Mouse (Mus musculus) adrenal gland, postnatal 14 days (tissue): ENCODE measurements around the gene Nckipsd. TPM values are rescaled to one million over a fixed set of nuclear protein-coding genes. Genes with fewer than 3 reads are reported as not detected.

Experiments used
- DNase-seq: peaks from one replicate; pipeline ENCODE4 v3.0.0; 2021; ENCODE audit warnings: mixed read lengths
- long read RNA-seq, 2 experiments: library from polyadenylated mRNA; stranded (forward); transcript quantifications; one replicate each; pipeline ENCODE4 v2.0.0; 2021
- total RNA-seq: library from RNA; stranded (reverse); gene quantifications from 2 replicates; pipeline ENCODE4 v1.2.3, GENCODE M21; 2021

Gene Nckipsd
- 9.2 and 11.4 TPM in 2 replicates for total RNA-seq
- long read RNA-seq, experiment 1, transcript Nckipsd-201 (13 exons, 3,360 nt), result major isoform, 8 of 14 reads
- long read RNA-seq, experiment 1, partial matches to known transcripts, result 1 of 14 reads
- long read RNA-seq, experiment 1, other reads (novel, unspliced or antisense), result 5 of 14 reads
- long read RNA-seq, experiment 2, transcript Nckipsd-201 (13 exons, 3,360 nt), result major isoform, 7 of 8 reads
- long read RNA-seq, experiment 2, partial matches to known transcripts, result 0 of 8 reads
- long read RNA-seq, experiment 2, other reads (novel, unspliced or antisense), result 1 of 8 reads

DNA sequence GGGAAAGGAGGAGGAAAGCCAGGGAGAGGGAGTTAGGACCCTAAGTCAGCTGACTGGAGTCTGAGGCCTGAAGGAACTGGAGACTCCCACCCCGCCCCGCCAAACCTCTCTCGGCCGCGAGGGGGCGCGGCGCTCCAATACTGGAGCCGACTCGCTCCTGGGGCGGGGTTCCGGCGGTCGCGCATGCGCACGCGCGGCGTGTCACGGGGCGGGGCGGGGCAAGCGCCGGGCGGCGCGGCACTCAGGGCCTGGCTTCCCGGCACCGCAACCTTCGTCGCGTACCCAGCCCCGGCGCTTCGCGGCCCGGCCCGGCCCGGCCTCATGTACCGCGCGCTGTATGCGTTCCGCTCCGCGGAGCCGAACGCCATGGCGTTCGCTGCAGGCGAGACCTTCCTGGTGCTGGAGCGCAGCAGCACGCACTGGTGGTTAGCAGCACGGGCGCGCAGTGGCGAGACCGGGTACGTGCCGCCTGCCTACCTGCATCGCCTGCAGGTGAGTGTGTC lies at the start of gene Nckipsd:
TSS of gene Nckipsd (plus strand) at position 206 of the 503 bp plus-strand sequence.
- peak; percentile 98 for DNase-seq

DNA sequence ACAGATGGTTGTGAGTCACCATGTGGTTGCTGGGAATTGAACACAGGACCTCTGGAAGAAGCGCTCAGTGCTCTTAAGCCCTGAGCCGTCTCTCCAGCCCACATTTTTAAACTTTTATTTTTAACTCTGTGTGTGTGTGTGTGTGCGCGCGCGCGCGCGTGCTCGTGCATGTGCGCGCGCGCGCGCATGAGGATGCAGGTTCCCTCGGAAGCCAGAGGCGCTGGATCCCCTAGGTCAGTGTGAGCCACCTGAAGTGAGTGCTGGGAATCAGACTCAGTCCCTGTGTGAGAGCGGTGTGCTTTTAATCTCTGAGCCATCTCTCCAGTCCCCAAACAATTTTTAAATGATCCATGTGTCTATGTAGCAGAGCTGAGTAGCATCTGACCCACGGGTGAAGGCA lies 49.0 kb upstream of the Nckipsd start:
- no peak for DNase-seq

DNA sequence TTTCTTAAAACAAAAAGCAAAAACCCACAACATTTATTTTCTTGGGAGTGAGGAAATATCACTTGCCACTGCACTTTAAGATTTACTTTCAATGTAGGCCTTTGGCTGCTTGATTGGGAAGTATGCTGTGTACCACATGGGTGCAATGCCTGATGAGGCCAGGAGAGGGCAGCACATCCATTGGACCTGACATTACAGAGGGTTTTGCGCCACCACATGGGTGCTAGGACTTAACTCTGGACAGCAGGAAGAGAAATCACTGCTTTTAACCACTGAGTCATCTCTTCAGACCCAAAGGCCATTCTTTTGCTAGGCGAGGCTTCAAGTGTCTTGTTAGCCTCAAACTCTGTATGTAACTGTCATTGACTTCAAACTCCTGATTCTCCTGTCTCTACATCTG lies 48.4 kb upstream of the Nckipsd start:
- peak; percentile 76 for DNase-seq

DNA sequence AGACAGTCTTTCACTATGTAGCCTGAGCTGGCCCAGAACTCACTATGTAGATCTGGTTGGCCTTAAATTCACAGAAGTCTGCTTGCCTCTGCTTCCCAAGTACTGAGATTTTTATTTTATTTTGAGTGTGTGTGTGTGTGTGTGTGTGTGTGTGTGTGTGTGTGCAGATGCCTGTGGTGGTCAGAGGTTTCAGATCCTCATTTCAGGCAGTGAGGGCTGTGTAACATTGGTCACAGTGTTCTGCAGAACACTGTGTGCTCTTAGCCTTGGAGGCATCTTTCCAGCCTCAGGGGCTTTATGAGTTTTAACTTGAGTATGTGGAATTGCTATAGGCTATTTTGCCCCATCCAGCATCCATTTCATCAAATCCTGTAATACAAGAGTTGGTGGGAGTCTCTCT lies 46.6 kb upstream of the Nckipsd start:
- no peak for DNase-seq

DNA sequence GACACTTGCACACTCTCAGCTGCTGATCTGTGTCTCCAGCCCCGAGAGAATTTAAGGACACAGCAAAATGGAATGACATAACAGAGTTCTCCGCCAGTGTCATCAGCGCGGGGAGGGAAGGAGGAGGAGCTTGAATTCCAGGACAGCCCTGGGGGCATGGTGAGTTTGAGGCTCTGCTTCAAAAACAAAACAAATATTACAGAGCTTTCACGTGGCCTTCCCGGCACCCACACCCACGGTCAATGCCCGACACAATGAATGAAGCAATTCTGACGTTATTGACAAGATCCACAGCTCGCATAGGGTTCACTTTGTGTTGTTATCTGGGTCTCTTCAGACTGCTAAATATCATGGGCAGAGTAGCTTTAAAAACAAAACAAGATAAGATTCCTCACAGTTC lies 43.2 kb upstream of the Nckipsd start:
- DNase-seq, result no peak

DNA sequence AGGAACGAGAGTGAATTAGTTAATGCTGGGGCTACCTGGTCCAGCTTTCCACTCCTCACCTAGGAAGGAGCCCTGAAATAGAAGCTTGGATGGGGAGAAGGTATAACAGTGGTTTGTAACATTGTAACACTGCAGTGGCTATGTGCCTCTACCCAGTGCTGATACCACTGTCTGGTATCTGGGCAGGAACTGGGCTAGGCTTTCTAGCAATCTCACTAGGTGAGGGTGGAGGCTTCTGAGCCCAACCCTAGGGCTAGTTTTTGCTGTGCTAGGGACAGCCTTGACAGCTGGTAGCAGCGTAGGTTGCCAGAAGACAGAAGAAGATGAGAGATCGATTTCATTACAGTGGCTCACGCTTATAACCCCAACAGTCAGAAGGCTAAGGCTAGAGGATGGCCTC lies 31.6 kb upstream of the Nckipsd start:
- no peak for DNase-seq

DNA sequence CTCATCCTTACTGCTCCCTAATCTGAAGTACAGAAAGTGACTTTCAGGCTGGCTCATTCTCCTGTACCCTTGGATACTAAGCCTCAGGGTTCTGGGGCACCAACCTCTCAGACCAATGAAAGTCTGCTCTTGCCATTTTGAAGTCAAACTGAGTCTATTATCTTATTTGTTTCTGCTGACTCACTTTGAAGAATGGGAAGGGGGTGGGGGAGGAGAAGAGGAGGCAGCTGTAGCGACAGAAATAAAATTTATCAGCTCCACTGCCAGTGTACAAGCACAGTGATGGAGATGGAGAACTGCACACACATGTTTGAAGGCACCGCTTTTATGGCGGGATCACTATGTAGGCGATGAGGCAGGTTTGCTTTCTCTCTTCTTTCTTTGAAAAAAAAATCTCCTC lies 30.9 kb upstream of the Nckipsd start:
- no peak for DNase-seq

DNA sequence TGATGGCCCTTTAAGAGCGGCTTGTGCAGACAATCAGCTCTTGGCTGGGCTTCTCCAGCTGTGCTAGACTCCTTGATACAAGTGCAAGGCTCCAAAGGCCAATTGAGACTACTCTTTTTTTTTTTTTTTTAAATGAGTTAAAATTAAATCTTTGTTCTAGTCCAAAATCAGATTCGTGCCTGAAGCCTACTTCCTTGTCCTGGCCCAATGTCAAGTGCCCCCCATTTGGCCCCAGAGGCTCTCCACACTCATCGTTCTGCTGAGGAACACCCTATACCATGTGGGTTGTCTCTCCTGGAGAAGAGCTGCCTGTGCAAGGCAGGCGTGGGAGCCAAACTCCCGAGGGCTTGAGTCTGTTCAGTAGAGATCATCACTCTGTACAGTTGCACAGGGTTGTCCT lies 27.2 kb upstream of the Nckipsd start:
- no peak for DNase-seq

DNA sequence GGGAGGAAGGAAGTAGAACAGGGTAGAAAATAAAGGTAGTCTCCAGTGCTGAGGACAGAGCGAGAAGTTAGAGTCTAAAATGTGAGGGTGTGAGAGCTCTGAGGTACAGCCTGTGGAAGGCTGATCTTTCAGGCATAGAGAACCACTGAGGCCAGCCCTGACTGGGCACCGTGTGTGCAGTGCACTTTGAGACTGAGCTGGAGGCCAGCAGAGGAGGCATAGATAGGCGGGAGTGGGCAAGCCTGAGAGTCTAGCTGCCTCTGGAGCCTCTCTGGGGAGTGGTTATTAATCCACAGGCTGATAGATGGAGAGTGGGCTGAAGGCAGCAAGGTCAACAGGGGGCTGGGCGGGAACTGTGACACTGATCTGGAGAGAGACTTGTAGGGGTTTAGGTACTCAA lies 26.3 kb upstream of the Nckipsd start:
- DNase-seq, result no peak

DNA sequence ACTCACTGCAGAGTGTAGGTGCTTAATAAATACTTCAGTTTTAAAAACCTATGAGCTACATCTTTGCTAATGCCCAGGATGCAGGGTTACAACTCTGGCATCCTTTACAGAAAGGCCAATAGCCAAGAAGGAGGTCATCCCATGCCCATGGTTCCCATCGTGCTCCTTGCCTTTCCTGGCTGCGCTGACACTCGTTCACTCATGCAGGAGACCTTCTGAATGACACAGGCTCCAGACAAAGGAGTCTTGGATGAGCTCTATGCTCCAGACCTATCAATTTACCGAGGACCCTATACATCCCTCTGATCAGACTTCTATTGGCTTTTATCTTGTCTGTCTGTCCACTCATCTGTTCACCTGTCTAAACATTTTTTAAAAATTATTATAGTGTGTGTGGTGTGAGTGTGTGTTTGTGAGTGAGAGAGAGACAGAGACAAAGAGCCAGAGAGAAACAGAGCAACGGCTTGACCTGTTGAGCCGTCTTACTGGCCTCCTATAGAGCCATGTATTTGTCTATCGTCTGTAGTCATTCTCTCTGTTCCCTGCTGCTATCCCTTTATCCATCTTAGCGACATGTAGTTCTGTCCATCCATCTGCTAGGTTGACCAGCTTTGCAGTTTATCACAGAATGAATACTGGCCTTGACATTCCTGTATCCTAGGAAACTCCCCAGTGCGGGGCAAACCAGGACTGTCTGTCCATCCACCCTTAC lies 25.2 kb upstream of the Nckipsd start:
- no peak for DNase-seq

DNA sequence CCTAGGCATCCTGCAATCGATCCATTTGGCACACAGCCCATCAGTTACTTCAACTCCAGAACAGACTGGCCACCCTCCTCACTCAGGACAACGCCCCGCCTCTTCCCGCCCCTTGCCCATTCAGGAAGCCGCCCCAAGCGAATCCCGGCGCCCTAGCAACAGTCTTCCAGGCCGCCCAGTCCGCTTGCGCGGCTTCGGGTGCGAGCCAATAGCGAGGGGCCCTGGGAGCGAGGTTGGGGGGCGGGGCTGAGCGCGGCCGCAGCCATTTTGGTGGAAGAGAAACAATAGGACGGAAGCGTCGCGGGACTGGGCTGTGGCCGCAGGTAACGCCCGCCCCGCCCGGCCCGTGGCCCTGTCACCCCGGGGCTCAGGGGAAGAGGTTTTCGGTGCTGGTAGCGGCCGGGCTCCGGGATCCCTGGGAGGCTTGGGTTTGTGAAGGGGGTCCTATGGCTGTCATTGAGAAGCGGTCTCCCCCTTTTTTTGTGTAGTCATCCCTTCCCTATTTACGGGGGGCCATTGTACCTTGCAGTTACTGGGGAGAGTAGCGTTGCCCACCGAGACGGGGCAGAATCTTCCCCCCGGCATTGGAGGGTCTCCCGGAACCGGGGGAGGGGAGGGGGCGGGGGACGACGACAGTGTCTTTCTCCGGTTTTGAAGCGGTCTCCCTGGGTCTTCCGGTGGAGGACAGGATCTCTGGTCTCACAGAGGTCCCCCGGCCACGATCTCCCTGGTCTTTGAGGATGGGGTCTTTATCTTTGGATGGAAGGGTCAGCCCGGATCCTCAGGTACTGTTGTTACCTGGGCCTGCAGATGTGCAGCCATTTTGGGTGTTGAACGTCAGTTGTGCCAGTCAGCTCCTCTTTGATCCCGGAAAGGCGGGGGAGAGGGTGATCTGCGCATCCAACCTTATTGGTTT lies 24.4 kb upstream of the Nckipsd start, which contains the start of gene Ip6k2:
TSS of gene Ip6k2 (plus strand) at position 249 of the 916 bp plus-strand sequence.
- peak; percentile 99 for DNase-seq

DNA sequence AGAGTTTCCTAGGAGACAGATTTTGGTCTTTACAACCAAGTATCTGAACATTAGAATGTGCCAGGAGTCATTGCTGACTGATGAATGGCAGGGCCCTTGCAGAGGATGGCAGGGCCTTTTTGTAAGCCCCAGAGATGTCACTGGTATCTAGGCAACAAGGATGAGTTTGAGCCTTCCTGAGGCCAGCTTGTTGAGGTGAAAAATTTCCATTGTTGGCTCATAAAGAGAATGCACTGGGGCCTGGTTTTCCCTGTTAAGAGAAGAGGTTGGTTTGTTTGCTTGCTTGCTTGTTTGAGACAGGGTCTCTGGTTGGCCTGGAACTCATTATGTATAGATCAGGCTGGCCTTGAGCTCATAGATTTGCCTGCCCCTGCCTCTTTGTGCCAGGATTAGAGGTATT lies 22.8 kb upstream of the Nckipsd start:
- no peak for DNase-seq

DNA sequence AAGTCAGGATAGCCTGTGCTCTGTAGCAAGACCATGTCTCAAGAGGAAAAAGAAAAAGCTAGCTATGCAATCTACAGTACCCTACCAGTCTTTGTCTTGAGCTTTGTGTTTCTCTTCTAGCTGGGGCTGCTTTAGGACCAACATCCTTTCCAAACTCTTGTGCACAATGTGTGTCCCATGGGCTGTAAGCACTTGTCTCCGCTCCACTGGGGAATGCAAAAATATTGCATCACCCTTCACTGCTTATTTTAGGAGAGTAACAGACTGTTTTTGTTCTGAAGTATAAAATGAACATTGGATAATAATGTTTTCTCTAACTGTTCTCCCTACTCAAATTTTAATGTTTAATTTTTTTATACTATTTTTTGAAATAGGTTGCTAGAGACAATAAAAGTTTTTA lies 21.7 kb upstream of the Nckipsd start:
- DNase-seq, result no peak

DNA sequence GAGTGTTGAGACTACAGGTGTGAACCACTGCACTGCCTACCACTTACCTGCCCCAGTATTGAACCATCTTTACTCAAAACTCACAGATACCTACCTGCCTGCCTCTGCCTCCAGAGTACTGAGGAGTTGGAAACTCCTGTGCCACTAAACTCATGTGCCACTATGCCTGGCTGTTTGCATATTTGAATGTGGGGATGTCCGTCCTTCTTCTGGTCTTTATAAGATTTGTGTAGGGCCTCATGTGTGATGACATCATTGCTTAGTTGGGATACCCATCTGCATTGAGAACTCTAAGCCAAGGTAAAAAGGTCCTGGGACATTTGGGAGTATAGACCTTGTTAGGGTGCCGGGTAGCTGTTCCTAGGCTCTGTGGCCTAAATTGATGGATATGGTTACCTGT lies 21.1 kb upstream of the Nckipsd start:
- no peak for DNase-seq

DNA sequence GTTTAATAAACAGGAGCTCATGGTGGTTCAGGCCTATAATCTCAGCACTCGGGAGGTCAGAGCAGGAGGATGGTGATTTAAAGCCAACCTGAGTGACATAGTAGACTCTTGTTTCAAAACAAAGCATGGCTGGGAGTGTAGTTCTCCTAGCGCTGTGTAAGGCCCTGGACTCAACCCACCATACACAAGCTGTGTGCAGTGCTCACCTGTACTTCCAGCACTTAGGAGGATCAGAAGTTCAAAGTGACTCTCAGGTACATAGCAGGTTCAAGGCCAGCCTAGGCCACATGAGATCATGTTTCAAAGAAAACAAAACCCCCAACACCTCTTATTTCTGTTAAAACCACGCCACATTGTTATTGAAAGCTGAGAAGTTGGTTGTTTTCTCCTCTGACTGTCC lies 19.5 kb upstream of the Nckipsd start:
- no peak for DNase-seq

DNA sequence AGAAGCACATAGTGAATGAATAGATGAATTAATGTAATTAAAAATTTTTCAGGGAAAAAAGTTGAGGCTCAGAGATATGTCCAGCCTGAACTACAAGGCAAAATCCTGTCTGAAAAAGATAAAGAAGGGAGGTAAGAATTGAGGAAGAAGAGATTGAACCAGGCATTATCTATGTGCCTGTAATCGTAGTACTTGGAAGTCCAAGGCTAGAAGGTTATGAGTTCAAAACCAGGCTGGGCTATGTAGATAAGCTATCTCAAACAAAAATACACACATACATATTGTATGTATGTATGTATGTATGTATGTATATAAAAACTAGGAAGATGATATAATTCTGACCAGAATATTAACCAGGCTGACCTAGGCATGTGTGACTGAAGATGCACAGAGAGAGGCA lies 15.9 kb upstream of the Nckipsd start:
- no peak for DNase-seq

DNA sequence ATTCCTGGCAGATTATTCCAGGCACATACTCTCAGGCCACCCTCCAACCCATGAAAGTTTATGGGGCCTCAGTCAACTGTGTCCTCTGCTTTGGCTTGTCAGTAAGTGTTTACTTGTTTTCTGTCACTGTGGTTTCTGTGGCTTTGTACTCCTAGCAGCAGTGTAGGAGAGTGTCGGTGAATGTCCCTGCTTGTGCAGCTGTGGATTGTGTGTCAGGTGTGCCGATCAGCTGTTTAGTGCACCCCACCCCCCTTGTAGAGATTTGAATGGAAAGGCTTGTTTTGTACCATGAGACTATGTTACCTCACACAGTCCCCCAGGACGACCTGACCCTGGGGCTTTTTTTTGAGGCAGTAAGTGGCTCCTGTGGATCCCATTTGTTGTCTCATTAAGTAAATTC lies 15.4 kb upstream of the Nckipsd start:
- DNase-seq, result no peak

DNA sequence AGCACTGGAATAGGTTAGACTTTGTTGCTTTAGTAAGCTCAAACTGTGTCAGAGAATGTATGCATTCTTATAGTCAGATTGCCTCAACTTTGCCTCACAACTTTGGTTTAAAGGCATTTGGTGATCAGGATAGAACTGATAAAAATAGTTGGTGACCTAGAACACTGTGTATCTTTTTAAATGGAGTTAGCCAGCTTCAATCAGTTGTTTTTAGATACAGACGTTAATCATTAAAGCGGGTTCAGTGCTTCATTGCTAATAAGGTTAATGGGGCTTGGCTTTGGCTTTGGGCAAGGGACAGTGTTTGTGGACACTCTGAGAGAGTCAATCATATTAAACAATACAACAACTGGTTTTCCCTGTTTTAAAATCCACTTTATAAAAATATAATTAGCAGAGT lies 12.9 kb upstream of the Nckipsd start:
- no peak for DNase-seq

DNA sequence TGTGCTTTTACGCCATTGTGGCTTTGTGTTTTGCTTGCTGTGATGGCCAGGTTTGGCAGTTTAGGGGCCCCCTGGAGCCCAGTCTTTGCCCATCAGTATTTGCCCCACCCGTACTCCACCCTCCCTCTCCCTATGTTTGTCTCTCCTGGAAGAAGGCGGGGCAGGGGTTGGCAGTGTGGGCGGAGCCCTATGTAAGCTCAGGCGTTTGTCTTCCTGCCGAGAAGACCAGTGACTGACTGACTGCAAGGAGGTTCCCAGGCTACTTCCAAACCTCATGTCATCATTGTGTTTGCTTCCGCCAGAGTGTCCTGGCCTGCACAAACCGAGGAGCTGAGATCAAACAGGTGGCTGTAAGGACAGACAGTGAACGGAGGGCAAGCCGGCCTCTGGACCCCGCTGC lies 12.4 kb upstream of the Nckipsd start:
- DNase-seq, result peak; percentile 71

DNA sequence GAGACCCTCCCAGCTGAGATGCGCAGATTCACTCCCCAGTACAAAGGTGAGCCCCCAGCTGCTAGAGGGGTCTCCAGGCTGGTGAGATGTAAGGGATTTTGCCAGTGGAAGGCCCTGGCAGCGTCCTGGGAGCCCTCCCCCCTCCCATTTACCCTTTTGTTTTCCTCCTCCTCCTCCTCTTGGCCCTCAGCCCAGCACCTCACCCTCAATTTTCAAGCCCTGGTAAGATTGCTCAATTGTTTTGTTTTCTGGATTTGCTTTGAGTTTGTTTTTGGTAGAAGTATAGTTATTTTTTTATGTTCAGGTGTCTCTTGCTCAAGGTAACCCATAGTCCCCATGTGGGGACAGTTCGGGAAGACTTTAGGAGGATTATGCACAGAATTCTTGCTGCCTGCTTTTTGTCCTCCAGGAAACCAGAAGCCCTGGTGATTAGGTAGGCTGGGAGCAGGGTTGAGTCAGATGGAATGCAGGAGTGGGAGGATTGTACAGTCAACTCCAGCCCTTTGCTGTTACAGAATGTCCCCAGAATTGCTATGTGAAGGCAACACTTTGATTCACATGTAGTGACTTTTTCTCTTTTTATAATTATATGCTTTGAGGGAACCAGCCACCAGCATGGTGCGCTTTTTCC lies 11.7 kb upstream of the Nckipsd start:
- DNase-seq, result peak; percentile 48

DNA sequence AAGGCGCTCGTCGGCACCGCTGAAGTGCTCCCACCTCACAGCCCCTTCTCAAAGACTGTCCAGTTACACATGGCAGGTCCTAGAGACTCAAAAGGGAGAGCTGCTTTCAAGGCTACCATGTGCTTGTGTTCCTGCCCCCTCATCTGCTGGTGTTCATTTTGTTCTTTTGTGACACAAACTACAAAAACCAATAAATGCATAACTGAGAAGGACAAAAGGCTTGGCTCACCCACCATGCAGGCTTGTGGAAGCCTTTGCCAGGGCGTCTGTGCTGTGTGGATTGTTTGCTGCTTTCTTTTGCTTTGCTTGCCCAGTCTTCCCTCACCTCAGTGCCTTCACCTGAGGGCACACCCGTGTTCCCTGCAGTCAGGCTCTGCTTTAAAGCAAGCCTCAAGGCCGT lies 10.7 kb upstream of the Nckipsd start:
- DNase-seq, result no peak

DNA sequence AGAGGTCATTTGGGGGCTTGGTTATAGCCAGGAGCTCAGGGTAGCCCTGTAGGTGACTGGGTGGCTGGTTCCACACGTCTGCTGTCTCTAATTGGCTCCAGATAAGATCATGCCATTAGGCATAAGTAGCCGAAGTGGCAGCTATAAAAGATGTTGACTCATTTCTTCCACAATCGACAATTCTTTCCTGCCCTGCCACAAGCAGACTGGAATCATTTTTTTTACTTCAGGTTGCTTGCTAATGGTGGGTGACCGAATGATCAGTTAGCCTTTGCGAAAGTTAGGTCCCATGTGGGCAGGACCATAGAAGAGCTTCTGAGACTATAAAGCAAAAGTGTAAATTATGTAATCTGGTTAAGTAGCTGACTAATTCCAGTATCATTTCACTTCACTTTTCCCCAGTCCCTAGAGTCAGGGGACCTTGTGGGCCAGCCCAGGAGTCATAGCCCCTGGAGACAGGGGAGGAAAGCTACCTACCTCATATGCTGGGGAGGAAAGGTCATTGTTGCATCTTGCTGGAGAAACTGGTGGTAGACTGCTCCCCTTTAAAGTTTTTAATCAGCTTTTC lies 9.6 kb upstream of the Nckipsd start:
- no peak for DNase-seq
